Comparison of ENCODE assay signal across 8 mouse cellular contexts in the genomic region with DNA sequence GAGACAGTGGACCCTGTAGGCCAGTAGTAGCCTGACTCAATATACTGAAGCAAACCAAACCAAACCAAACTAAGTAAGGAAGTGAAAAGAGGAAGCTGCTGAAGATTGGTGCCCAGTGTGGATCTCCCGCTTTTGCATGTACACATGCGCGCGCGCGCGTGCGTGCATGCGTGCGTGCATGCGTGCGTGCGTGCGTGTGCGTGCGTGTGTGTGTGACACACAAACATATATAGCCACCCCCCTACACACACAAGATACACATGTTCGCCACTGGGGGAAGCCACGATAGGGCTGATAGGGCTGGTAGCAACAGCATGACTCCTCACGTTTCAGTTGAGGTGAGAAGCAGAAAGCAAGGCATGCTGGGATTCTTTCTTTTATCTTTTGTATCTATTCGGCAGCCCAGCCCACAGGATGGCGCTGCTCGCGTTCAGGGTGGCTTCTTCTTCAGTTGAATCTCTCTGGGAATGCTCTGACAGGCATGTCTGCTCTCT. TPM values are rescaled to one million over a fixed set of nuclear protein-coding genes. Genes with fewer than 3 reads are reported as not detected.
DNase-seq lines count a peak whose midpoint lies in the region; TF ChIP-seq lines count a peak whose summit lies in the region.

No protein-coding gene starts in this region.

- WGBS in heart, embryonic 10.5 days, result 30% methylated on average over 23 of the region's 23 CpGs
- 3% methylated on average over 23 of the region's 23 CpGs for WGBS in macrophage (ENCODE audit: missing documents)
- 4% methylated on average over 23 of the region's 23 CpGs for WGBS in spleen, adult 2 months

- no peaks in the 10 kb centered on the region for H3K9me3 ChIP-seq in heart, embryonic 10.5 days
- H3K9me3 ChIP-seq in ES-Bruce4 (replicated peaks; ENCODE audit: control insufficient read depth, insufficient read depth, low read length, poor library complexity, severe bottlenecking), result no peaks in the 10 kb centered on the region

- intact Hi-C loops in heart, postnatal 36 days (cut with DNase I), result no loop called here

- peak overlapping the region; percentile 56 for H3K27ac ChIP-seq in heart, embryonic 10.5 days
- H3K27ac ChIP-seq in ES-Bruce4 (ENCODE audit: insufficient read depth, low read length), result no peak overlapping the region
- H3K27ac ChIP-seq in cortical plate, adult 2 months (ENCODE audit: insufficient read depth, low read length), result no peak overlapping the region
- peak overlapping the region; percentile 42 for H3K27ac ChIP-seq in macrophage
- peak overlapping the region; percentile 53 for H3K27ac ChIP-seq in spleen, adult 2 months (ENCODE audit: insufficient read depth, low read length)

- no peak overlapping the region for H3K9ac ChIP-seq in ES-Bruce4 (ENCODE audit: low read depth, poor library complexity, severe bottlenecking)

- no peak for DNase-seq in heart, embryonic 10.5 days (ENCODE audit: low spot score)
- no peak for DNase-seq in heart, postnatal 36 days
- DNase-seq in induced T-regulatory cell, adult 2 months (ENCODE audit: low read depth), result peak; percentile 69
- DNase-seq in spleen, adult 2 months (ENCODE audit: low read depth in 1 of 2, low spot score in 2 of 2), result peak; percentile 42 to 80
- no peak for DNase-seq in MN1 (ENCODE audit: low spot score)

- no peaks in the 10 kb centered on the region for H3K36me3 ChIP-seq in heart, embryonic 10.5 days
- H3K36me3 ChIP-seq in ES-Bruce4 (ENCODE audit: control insufficient read depth, insufficient read depth, low read length, poor library complexity, severe bottlenecking), result no peaks in the 10 kb centered on the region
- H3K36me3 ChIP-seq in macrophage (ENCODE audit: inconsistent target), result no peaks in the 10 kb centered on the region
- no peaks in the 10 kb centered on the region for H3K36me3 ChIP-seq in spleen, adult 2 months (ENCODE audit: control insufficient read depth, insufficient read depth, low read length)

- TF ChIP-seq CTCF in ES-Bruce4 (IDR thresholded peaks at IDR 0.05; ENCODE audit: low read depth, low read length), result peak; percentile 71
- TF ChIP-seq CTCF in cortical plate, adult 2 months (IDR thresholded peaks at IDR 0.05; ENCODE audit: extremely low read depth, insufficient read depth, low read length), result peak; percentile 53
- no peak for TF ChIP-seq CTCF in spleen, adult 2 months (IDR thresholded peaks at IDR 0.05; ENCODE audit: extremely low read depth, insufficient read depth, insufficient read length, insufficient replicate concordance)

- H3K4me1 ChIP-seq in heart, embryonic 10.5 days, result peaks cover 17% of the 10 kb centered on the region
- H3K4me1 ChIP-seq in ES-Bruce4 (ENCODE audit: control insufficient read depth, insufficient read depth, low read length), result peaks cover 14% of the 10 kb centered on the region
- no peaks in the 10 kb centered on the region for H3K4me1 ChIP-seq in cortical plate, adult 2 months (ENCODE audit: control insufficient read depth, insufficient read depth, low read length)
- H3K4me1 ChIP-seq in spleen, adult 2 months (ENCODE audit: control insufficient read depth, insufficient read depth, insufficient read length), result peaks cover 4% of the 10 kb centered on the region; the same call in 1 of the 2 replicates

- H3K4me3 ChIP-seq in heart, embryonic 10.5 days, result peak overlapping the region; percentile 35; the same call in 1 of the 2 replicates
- H3K4me3 ChIP-seq in ES-Bruce4 (ENCODE audit: low read depth, low read length) (no peak overlapping the region), macrophage (ENCODE audit: inconsistent target) (peak overlapping the region; percentile 21; the same call in 1 of the 2 replicates)
- 0 out of 2 replicates have a peak overlapping the region, but pooled peaks have one; percentile 0 for H3K4me3 ChIP-seq in cortical plate, adult 2 months (ENCODE audit: insufficient read depth, low read length)
- peak overlapping the region; percentile 24; the same call in 1 of the 2 replicates for H3K4me3 ChIP-seq in spleen, adult 2 months (ENCODE audit: extremely low read depth, insufficient read depth, insufficient read length)

- peak; percentile 97 for TF ChIP-seq POLR2A in ES-Bruce4 (IDR thresholded peaks at IDR 0.05; ENCODE audit: insufficient read depth, low read length)
- TF ChIP-seq POLR2A in cortical plate, adult 2 months (IDR thresholded peaks at IDR 0.05; ENCODE audit: extremely low read depth, insufficient read depth, low read length), result peak; percentile 53; the same call in 1 of the 2 replicates
- TF ChIP-seq POLR2A in spleen, adult 2 months (IDR thresholded peaks at IDR 0.05; ENCODE audit: low read depth, low read length), result 0 out of 2 replicates have a peak, but pooled peaks have one; percentile 24

- H3K27me3 ChIP-seq in heart, embryonic 10.5 days (ENCODE audit: insufficient read depth, poor library complexity, severe bottlenecking), result peaks cover 29% of the 10 kb centered on the region
- H3K27me3 ChIP-seq in ES-Bruce4 (ENCODE audit: control insufficient read depth, insufficient read depth, low read length, poor library complexity, severe bottlenecking), result no peaks in the 10 kb centered on the region
- no peaks in the 10 kb centered on the region for H3K27me3 ChIP-seq in spleen, adult 2 months (ENCODE audit: control insufficient read depth, insufficient read depth, low read length)

- H3K79me2 ChIP-seq in macrophage (ENCODE audit: inconsistent target), result no peaks in the 10 kb centered on the region

- 0 out of 2 replicates have a peak, but pooled peaks have one; percentile 37 for TF ChIP-seq EP300 in ES-Bruce4 (IDR thresholded peaks at IDR 0.05; ENCODE audit: insufficient read depth, low read depth, low read length)

RNA-seq across cellular contexts. Expression of a gene that starts 6.4 kb away (rescaled TPM):
- polyA plus RNA-seq in heart, embryonic 10.5 days (2016; fragmentation: Nextera tagmentation; extraction: Ambion mirVana), result 44.7 and 51.8 TPM in 2 replicates
- 10 to 100 TPM in 1 of 2 experiments, 1 to 10 TPM in 1; 9.5 to 10.5 TPM for total RNA-seq in heart, postnatal 36 days (2021)
- polyA plus RNA-seq in ES-Bruce4 (2011; ENCODE audit: insufficient read depth, insufficient read length, low read depth, missing spikeins) (6.2 and 9.7 TPM in 2 replicates), macrophage (2018) (0.25 to 2.7 TPM (median 0.34 TPM) in 3 replicates)
- 167 and 176 TPM in 2 replicates for polyA plus RNA-seq in cortical plate, adult 2 months (2012; rRNA removed)
- total RNA-seq in macrophage (2018; cell fraction: chromatin; rRNA removed), result 1 to 10 TPM in 3 of 26 experiments, under 1 TPM in 11, not detected in 12; 0.17 to 2.3 (median 0.62) TPM
- total RNA-seq in macrophage (2018; cell fraction: cytosol; rRNA removed), result 1 to 10 TPM in 3 of 26 experiments, under 1 TPM in 23; 0.11 to 1.3 (median 0.47) TPM
- total RNA-seq in macrophage (2018; cell fraction: nucleus; rRNA removed), result 1 to 10 TPM in 2 of 26 experiments, under 1 TPM in 15, not detected in 9; 0.14 to 3.3 (median 0.47) TPM
- polyA plus RNA-seq in spleen, adult 2 months (2012; rRNA removed), result 1.2 and 1.3 TPM in 2 replicates

Comparison
In these comparisons a context has a peak if more than half of its experiments do, and no peak if none do; other contexts are left out.
1. DNase-seq: peak in induced T-regulatory cell, adult 2 months (single experiment) and spleen, adult 2 months (2 of 2); none in heart, embryonic 10.5 days (single experiment), heart, postnatal 36 days (0 of 2) and MN1 (single experiment).
2. H3K27ac ChIP-seq: peak in heart, embryonic 10.5 days (single experiment), macrophage (single experiment) and spleen, adult 2 months (single experiment); none in ES-Bruce4 (single experiment) and cortical plate, adult 2 months (single experiment).
3. POLR2A ChIP-seq: peak in every context shown above with its lines; median percentile 97 in ES-Bruce4; 53 in cortical plate, adult 2 months; 24 in spleen, adult 2 months.